ENCODE assay signal across 9 mouse cellular contexts in genomic region chr11:54953993-54954446, GRCm38 (mm10). TPM values are rescaled to one million over a fixed set of nuclear protein-coding genes. Genes with fewer than 3 reads are reported as not detected.
A peak's percentile ranks its signal among the peaks of the same experiment; 100 is the strongest.
DNase-seq lines count a peak whose midpoint lies in the region; ATAC-seq lines count a peak whose summit lies in the region.
"Had no signal": no experiment of that assay in that cellular context is flagged by ENCODE, and none has a peak within 500 bp of the region (broad histone marks: within the 10 kb centered on the region; RNA-seq: fewer than 3 reads in every experiment).

No protein-coding gene starts in this region.

- H3K4me2 ChIP-seq in limb, embryonic 12.5 days, result peak overlapping the region; percentile 25

- 40% methylated on average over 9 of the region's 9 CpGs for WGBS in limb, embryonic 12.5 days

- H3K27ac ChIP-seq in limb, embryonic 12.5 days, result no peak overlapping the region
- H3K27ac ChIP-seq: stomach, embryonic 15.5 days had no signal

- H3K9me3 ChIP-seq in limb, embryonic 12.5 days, result no peaks in the 10 kb centered on the region
- H3K9me3 ChIP-seq: stomach, embryonic 15.5 days had no signal

- H3K9ac ChIP-seq in limb, embryonic 12.5 days (replicated peaks), result no peak overlapping the region
- H3K9ac ChIP-seq: stomach, embryonic 15.5 days had no signal

- no peak for ATAC-seq in CD4-positive, CD25-positive, alpha-beta regulatory T cell, adult 4 months
- no peak for ATAC-seq in limb, embryonic 12.5 days (ENCODE audit: insufficient number of reproducible peaks, insufficient read depth, low FRiP score, low TSS enrichment, low read depth)
- ATAC-seq in activated CD4-positive, CD25-positive, alpha-beta regulatory T cell, adult 4 months, result no peak

- no peak overlapping the region for H3K4me3 ChIP-seq in limb, embryonic 12.5 days (replicated peaks)
- H3K4me3 ChIP-seq: stomach, embryonic 15.5 days had no signal

- DNase-seq in CD4-positive, CD25-positive, alpha-beta regulatory T cell, adult 2 months (ENCODE audit: low read depth, low spot score), result peak; percentile 69
- peak; percentile 52 for DNase-seq in right cerebral cortex, adult 18-20 months
- DNase-seq in right cerebral cortex, postnatal 10 days (ENCODE audit: low spot score in 2 of 2), result no peak
- no peak for DNase-seq in urinary bladder, adult 18-20 months (ENCODE audit: low spot score in 2 of 2)
- no peak for DNase-seq in right cerebral cortex, postnatal 25 days

- H3K36me3 ChIP-seq in limb, embryonic 12.5 days, result no peaks in the 10 kb centered on the region
- H3K36me3 ChIP-seq: stomach, embryonic 15.5 days had no signal

- peaks cover 15% of the 10 kb centered on the region for H3K4me1 ChIP-seq in limb, embryonic 12.5 days (replicated peaks)

- no peaks in the 10 kb centered on the region for H3K27me3 ChIP-seq in limb, embryonic 12.5 days
- H3K27me3 ChIP-seq: stomach, embryonic 15.5 days had no signal

RNA-seq across cellular contexts. Expression of gene Tnip1, which starts 8.7 kb away (rescaled TPM):
- polyA plus RNA-seq in CD4-positive, CD25-positive, alpha-beta regulatory T cell, adult 4 months (2017; shearing (Covaris generic)), result 100 to 1,000 TPM in 1 of 2 experiments, 10 to 100 TPM in 1; 97.4 to 167 TPM
- 17.5 and 18.0 TPM in 2 replicates for polyA plus RNA-seq in limb, embryonic 12.5 days (2016; fragmentation: Nextera tagmentation; extraction: Ambion mirVana)
- 10 to 100 TPM; 81.5 to 98.2 TPM for polyA plus RNA-seq in activated CD4-positive, CD25-positive, alpha-beta regulatory T cell, adult 4 months (2017; shearing (Covaris generic))

RNA-seq across cellular contexts. Expression of gene Gpx3, which starts 51.8 kb away (rescaled TPM):
- 1 to 10 TPM; 1.2 to 1.3 TPM for polyA plus RNA-seq in CD4-positive, CD25-positive, alpha-beta regulatory T cell, adult 4 months (2017; shearing (Covaris generic))
- polyA plus RNA-seq in limb, embryonic 12.5 days (2016; fragmentation: Nextera tagmentation; extraction: Ambion mirVana), result 31.0 and 36.4 TPM in 2 replicates
- 1 to 10 TPM in 1 of 2 experiments, under 1 TPM in 1; 0.90 to 1.1 TPM for polyA plus RNA-seq in activated CD4-positive, CD25-positive, alpha-beta regulatory T cell, adult 4 months (2017; shearing (Covaris generic))

Comparison
In these comparisons a context has a peak if more than half of its experiments do, and no peak if none do; other contexts are left out.
1. DNase-seq: peak in CD4-positive, CD25-positive, alpha-beta regulatory T cell, adult 2 months (single experiment) and right cerebral cortex, adult 18-20 months (single experiment); none in right cerebral cortex, postnatal 10 days (0 of 2), urinary bladder, adult 18-20 months (0 of 2) and right cerebral cortex, postnatal 25 days (single experiment).
2. RNA of gene Gpx3, which starts 51.8 kb away (polyA plus RNA-seq): 31.0 to 36.4 TPM in limb, embryonic 12.5 days; 1.2 to 1.3 TPM in CD4-positive, CD25-positive, alpha-beta regulatory T cell, adult 4 months and 0.90 to 1.1 TPM in activated CD4-positive, CD25-positive, alpha-beta regulatory T cell, adult 4 months; every median in the first group is over 10 times any median in the second.